Mouse (Mus musculus) hindbrain, embryonic 15.5 days (tissue): ENCODE results near the gene Wdr18. TPM values are rescaled to one million over a fixed set of nuclear protein-coding genes. Genes with fewer than 3 reads are reported as not detected.

Experiments
- ATAC-seq: fragments of 200-750 bp; cut with Nextera tagmentation; 2 replicates; pipeline ENCODE4 v1.8.0; 2017; ENCODE audit warnings: low read depth, moderate number of reproducible peaks, moderate TSS enrichment; ENCODE audit not compliant: low FRiP score
- H3K27ac ChIP-seq: fragments of 300-500 bp; sonication (generic); replicated peaks from 2 replicates; pipeline ENCODE4 v1.5.1; 2015; ENCODE audit warnings: mild to moderate bottlenecking, inconsistent platforms
- H3K27me3 ChIP-seq: fragments of 300-500 bp; sonication (generic); 2 replicates; pipeline ENCODE4 v1.6.1; 2015; ENCODE audit warnings: control low read depth, inconsistent platforms
- H3K36me3 ChIP-seq: fragments of 300-500 bp; sonication (generic); 2 replicates; pipeline ENCODE4 v1.6.1; 2015; ENCODE audit warnings: control low read depth, inconsistent platforms
- H3K4me1 ChIP-seq: fragments of 300-500 bp; sonication (generic); replicated peaks from 2 replicates; pipeline ENCODE4 v1.6.1; 2015; ENCODE audit warnings: control low read depth, inconsistent platforms
- H3K4me2 ChIP-seq: fragments of 300-500 bp; sonication (generic); 2 replicates; pipeline ENCODE4 v1.6.1; 2015; ENCODE audit warnings: moderate library complexity, mild to moderate bottlenecking, inconsistent platforms
- H3K4me3 ChIP-seq: fragments of 300-500 bp; sonication (generic); 2 replicates; pipeline ENCODE4 v1.5.1; 2015; ENCODE audit warnings: mild to moderate bottlenecking, inconsistent platforms
- H3K9ac ChIP-seq: fragments of 300-500 bp; sonication (generic); 2 replicates; pipeline ENCODE4 v1.6.1; 2015; ENCODE audit warnings: inconsistent platforms
- H3K9me3 ChIP-seq: fragments of 300-500 bp; sonication (generic); 2 replicates; pipeline ENCODE4 v1.6.1; 2016; ENCODE audit warnings: control low read depth, inconsistent platforms
- whole genome bisulfite sequencing: fragments of 180-500 bp; shearing (Covaris S2); methylation state at CpG from one replicate; pipeline ENCODE4 v1.1.7; 2015; 5-methylcytosine and 5-hydroxymethylcytosine counted together
- polyA plus RNA-seq: library from polyadenylated mRNA; unstranded; fragments of >200 nt; fragmentation: Nextera tagmentation; extraction: Ambion mirVana; gene quantifications from 2 replicates; pipeline ENCODE4 v1.2.1, GENCODE M21; 2015

The Wdr18 gene
- polyA plus RNA-seq, 1 experiment from 2014 or later: 93.6 TPM

- Histone ChIP-seq H3K4me1 (peaks cover 50% of the 10 kb centered on the region), H3K4me2 (peak overlapping the region; percentile 96), H3K36me3 (no peaks in the 10 kb centered on the region), H3K4me3 (peak overlapping the region; percentile 56), H3K27me3 (peaks cover 39% of the 10 kb centered on the region), H3K9me3 (no peaks in the 10 kb centered on the region), H3K9ac (peak overlapping the region; percentile 64), H3K27ac (peak overlapping the region; percentile 93)
- no peak for ATAC-seq
- 36% methylated on average over 6 of the region's 6 CpGs for WGBS
Measured at GRCm38 (mm10) chr10:79986232-79986878, 26.4 kb downstream of the Wdr18 start.

- peak overlapping the region; percentile 1; the same call in 1 of the 2 replicates for H3K4me3 ChIP-seq
- H3K27ac ChIP-seq: no peak overlapping the region
- ATAC-seq: no peak
- peaks cover 44% of the 10 kb centered on the region for H3K4me1 ChIP-seq
- H3K36me3 ChIP-seq: no peaks in the 10 kb centered on the region
- no peak overlapping the region for H3K9ac ChIP-seq
- peaks cover 39% of the 10 kb centered on the region for H3K27me3 ChIP-seq
- whole genome bisulfite sequencing: 4% methylated on average over 11 of the region's 11 CpGs
- peak overlapping the region; percentile 96; the same call in 1 of the 2 replicates for H3K4me2 ChIP-seq
- no peaks in the 10 kb centered on the region for H3K9me3 ChIP-seq
Measured at GRCm38 (mm10) chr10:79986963-79987362, 27.0 kb downstream of the Wdr18 start.

DNA sequence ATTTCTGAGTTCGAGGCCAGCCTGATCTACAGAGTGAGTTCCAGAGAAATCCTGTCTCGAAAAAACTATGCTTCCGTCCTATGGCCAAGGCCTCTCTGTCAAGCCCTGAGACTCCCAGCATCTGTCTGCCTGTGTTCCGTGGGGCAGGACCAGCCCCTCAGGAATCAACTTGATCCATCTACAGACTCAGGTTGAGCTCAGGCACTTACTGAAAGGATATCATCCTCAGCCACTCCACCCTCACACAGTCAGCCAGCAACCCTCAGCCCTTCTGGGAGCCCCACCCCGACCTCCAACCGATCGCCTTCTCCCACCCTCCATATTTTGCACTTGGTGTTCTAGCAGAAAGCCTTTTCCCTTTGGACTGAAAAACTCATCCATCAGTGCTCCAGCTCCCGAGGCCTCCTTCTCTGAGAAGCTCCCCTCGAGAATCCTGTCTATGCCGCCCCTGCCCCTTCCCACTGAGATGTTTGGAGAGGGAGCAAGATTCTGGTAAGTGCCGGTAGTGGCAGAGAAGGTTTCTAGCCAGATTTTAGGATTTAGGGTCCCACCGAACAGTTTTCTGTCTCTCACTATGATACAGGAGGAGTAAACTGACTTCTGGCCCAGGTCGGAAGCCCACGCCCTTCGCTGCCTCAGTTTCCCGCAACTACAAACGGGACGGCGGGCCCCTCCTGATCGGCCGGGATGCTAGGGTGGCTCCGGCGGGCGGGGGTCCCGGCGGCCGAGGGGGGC lies 28.0 kb downstream of the Wdr18 start:
- peaks cover 39% of the 10 kb centered on the region for H3K27me3 ChIP-seq
- H3K4me3 ChIP-seq: peak overlapping the region; percentile 47
- no peaks in the 10 kb centered on the region for H3K9me3 ChIP-seq
- H3K36me3 ChIP-seq: no peaks in the 10 kb centered on the region
- 10% methylated on average over 27 of the region's 27 CpGs for WGBS
- peaks cover 36% of the 10 kb centered on the region for H3K4me1 ChIP-seq
- no peak overlapping the region for H3K27ac ChIP-seq
- H3K4me2 ChIP-seq: peak overlapping the region; percentile 75
- no peak for ATAC-seq
- H3K9ac ChIP-seq: peak overlapping the region; percentile 47

DNA sequence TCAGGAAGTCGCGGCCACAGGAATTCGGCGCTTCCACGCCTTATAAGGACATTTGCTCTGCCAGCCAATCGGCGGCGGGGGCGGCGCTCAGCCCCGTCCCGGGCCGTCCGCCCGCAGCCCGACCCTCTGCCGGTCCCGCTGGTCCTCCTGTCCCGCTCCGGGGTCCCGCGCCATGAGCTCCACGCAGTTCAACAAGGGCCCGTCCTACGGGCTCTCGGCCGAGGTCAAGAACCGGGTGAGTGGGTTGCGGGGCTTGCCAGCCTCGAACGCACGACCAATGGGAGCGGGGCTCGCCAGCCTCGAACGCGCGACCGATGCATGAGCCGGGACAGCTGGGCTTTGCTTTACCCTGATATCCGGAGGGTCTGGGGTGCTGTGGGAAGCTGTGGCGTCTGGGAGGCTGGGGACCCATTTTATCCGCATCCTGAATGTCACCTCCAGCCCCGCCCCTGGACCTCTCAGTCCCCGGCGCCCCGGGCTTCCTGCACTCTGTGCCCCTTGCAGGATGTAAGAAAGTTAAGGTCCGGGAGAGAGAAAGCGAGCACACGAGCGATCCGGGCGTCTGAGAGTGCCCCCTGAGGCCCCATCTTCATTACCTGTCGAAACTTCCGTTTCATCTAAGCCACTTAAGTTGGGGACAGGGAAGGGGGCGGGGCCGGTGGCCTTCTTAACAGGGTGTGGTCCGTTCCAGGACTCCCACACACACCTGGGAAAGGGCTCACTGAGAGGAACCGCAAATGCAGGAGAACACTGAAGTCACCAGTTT lies 28.7 kb downstream of the Wdr18 start, which contains the start of gene Cnn2:
TSS of gene Cnn2 (plus strand) at position 79 of the 766 bp plus-strand sequence.
- H3K4me2 ChIP-seq: peak within 1 kb of the TSS; percentile 75
- H3K9me3 ChIP-seq: no peaks in the 10 kb centered on the region
- no peak within 1 kb of the TSS for H3K27ac ChIP-seq
- WGBS: under 1% methylated on average over 51 of the region's 59 CpGs
- ATAC-seq: no peak
- no peaks in the 10 kb centered on the region for H3K36me3 ChIP-seq
- H3K9ac ChIP-seq: peak within 1 kb of the TSS; percentile 47
- H3K4me3 ChIP-seq: peak within 1 kb of the TSS; percentile 47
- H3K27me3 ChIP-seq: peaks cover 39% of the 10 kb centered on the region
- peaks cover 30% of the 10 kb centered on the region for H3K4me1 ChIP-seq

DNA sequence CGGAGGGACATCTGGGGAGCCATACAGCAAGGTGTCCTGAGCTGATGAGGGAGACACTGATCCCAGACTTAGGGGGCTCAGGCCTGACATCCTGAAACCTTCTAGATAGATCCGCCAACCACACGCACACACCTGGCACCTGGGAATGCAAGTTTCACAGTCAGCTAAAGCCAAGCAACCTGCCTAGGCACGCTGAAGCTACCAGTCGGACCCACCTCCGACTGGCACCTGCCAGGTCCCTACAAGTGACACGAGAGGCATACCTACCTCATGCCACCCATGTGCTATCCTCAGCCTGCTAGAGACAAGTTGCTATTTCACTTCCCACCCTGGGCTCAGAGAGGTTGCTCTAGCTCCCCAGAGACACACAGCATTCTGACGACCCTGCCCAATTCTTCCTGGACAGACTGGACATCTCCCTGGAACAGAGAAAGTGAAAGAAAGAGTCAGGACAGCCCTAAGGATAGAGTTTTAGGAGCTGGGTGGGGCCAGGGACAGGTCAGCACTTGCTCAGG lies 29.4 kb downstream of the Wdr18 start:
- Histone ChIP-seq H3K36me3 (no peaks in the 10 kb centered on the region), H3K27me3 (peaks cover 39% of the 10 kb centered on the region), H3K4me2 (peak overlapping the region; percentile 75), H3K9ac (0 out of 2 replicates have a peak overlapping the region, but pooled peaks have one; percentile 47), H3K4me3 (peak overlapping the region; percentile 47), H3K9me3 (no peaks in the 10 kb centered on the region), H3K4me1 (peaks cover 30% of the 10 kb centered on the region), H3K27ac (no peak overlapping the region)
- 33% methylated on average over 8 of the region's 8 CpGs for WGBS
- no peak for ATAC-seq

- Histone ChIP-seq H3K4me1 (peaks cover 30% of the 10 kb centered on the region), H3K9me3 (no peaks in the 10 kb centered on the region), H3K4me3 (no peak overlapping the region), H3K27me3 (peaks cover 39% of the 10 kb centered on the region), H3K9ac (no peak overlapping the region), H3K4me2 (peak overlapping the region; percentile 75), H3K27ac (no peak overlapping the region), H3K36me3 (no peaks in the 10 kb centered on the region)
- 11% methylated on average over 15 of the region's 15 CpGs for WGBS
- no peak for ATAC-seq
Measured at GRCm38 (mm10) chr10:79989870-79990269, 29.9 kb downstream of the Wdr18 start.

- no peak for ATAC-seq
- H3K9ac ChIP-seq: no peak overlapping the region
- no peaks in the 10 kb centered on the region for H3K9me3 ChIP-seq
- H3K36me3 ChIP-seq: no peaks in the 10 kb centered on the region
- H3K4me3 ChIP-seq: no peak overlapping the region
- 58% methylated on average over 12 of the region's 12 CpGs for WGBS
- peaks cover 39% of the 10 kb centered on the region for H3K27me3 ChIP-seq
- H3K4me2 ChIP-seq: no peak overlapping the region
- H3K4me1 ChIP-seq: peaks cover 31% of the 10 kb centered on the region
- H3K27ac ChIP-seq: no peak overlapping the region
Measured at GRCm38 (mm10) chr10:79991099-79991498, 31.1 kb downstream of the Wdr18 start.

DNA sequence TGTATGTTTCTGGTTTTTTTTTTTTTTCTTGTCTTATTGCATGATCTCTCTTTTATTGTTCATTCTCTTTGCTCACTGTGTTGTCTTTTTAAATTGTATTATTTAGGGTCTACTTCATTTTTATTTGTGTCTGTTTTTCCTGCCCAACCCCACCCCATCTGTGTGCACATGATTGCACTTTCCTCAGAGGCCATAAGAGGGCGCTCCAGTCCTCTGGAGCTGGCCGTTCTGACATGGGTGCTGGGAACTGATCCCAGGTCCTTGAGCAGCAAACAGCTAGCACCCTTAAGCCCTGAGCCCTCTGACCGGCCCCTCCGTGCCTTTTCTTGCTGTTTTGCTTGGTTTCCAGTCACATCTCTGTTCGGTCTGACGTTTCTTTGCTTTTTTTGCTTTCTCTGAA lies 31.6 kb downstream of the Wdr18 start:
- Histone ChIP-seq H3K27me3 (peaks cover 39% of the 10 kb centered on the region), H3K9ac (no peak overlapping the region), H3K4me2 (no peak overlapping the region), H3K27ac (no peak overlapping the region), H3K36me3 (no peaks in the 10 kb centered on the region), H3K4me3 (no peak overlapping the region), H3K4me1 (peaks cover 30% of the 10 kb centered on the region), H3K9me3 (no peaks in the 10 kb centered on the region)
- ATAC-seq: no peak
- 84% methylated on average over 6 of the region's 6 CpGs for WGBS

DNA sequence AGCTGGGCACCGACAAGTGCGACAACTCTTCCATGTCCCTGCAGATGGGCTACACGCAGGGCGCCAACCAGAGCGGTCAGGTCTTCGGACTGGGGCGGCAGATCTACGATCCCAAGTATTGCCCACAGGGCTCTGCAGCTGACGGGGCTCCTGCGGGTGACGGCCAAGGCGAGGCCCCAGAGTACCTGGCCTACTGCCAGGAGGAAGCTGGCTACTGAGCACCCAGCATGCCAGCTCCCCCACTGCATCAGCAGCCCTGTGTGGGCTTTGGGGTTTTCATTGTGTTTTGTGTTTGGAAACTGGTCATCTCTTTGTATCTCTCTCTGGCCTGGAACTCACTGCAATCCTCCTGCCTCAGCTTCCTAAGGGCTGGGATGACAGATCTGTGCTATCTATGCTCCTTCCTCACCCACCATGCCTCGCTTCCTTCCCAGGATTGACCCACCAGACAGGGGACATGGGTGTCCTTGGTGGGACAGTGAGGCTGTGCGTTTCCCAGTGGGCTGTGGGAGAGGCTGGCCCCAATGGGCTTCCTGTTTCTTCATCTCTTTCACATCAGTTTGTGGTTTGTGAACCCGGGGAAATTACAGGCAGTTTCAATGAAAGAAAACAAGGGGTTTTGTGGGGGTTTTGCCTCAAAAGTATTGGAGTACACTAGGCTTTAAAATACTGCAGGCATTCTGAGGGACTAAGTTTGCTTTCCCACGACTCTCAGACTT lies 34.6 kb downstream of the Wdr18 start:
- Histone ChIP-seq H3K4me3 (no peak overlapping the region), H3K4me2 (no peak overlapping the region), H3K9me3 (no peaks in the 10 kb centered on the region), H3K9ac (no peak overlapping the region), H3K4me1 (peaks cover 29% of the 10 kb centered on the region), H3K36me3 (no peaks in the 10 kb centered on the region), H3K27me3 (peaks cover 15% of the 10 kb centered on the region), H3K27ac (no peak overlapping the region)
- 77% methylated on average over 16 of the region's 16 CpGs for WGBS
- no peak for ATAC-seq

- WGBS: 81% methylated on average over 1 of the region's 1 CpGs
- Histone ChIP-seq H3K27me3 (peaks cover 8% of the 10 kb centered on the region), H3K4me3 (no peak overlapping the region), H3K9me3 (no peaks in the 10 kb centered on the region), H3K27ac (0 out of 2 replicates have a peak overlapping the region, but pooled peaks have one; percentile 30), H3K4me2 (peak overlapping the region; percentile 81), H3K9ac (no peak overlapping the region), H3K36me3 (no peaks in the 10 kb centered on the region), H3K4me1 (peaks cover 29% of the 10 kb centered on the region)
- 0 out of 2 replicates have a peak, but pooled peaks have one; percentile 0 for ATAC-seq
Measured at GRCm38 (mm10) chr10:79995636-79996035, 35.7 kb downstream of the Wdr18 start.
